Mouse (Mus musculus) midbrain, embryonic 14.5 days (tissue): ENCODE measurements around the gene Prap1. TPM values are rescaled to one million over a fixed set of nuclear protein-coding genes. Genes with fewer than 3 reads are reported as not detected.

Experiments
- ATAC-seq: fragments of 200-750 bp; cut with Nextera tagmentation; 2 replicates; pipeline ENCODE4 v1.8.0; 2017; ENCODE audit warnings: moderate number of reproducible peaks, moderate library complexity; ENCODE audit not compliant: low FRiP score, low TSS enrichment
- DNase-seq: peaks from one replicate; pipeline ENCODE4 v3.0.0-alpha.2; 2015
- H3K27ac ChIP-seq: fragments of 300-500 bp; sonication (generic); replicated peaks from 2 replicates; pipeline ENCODE4 v1.5.1; 2014; ENCODE audit warnings: mild to moderate bottlenecking, low read depth, low read length, moderate library complexity
- H3K27me3 ChIP-seq: fragments of 300-500 bp; sonication (generic); 2 replicates; pipeline ENCODE4 v1.6.1; 2014; ENCODE audit warnings: low read length, control low read depth, mixed read lengths; ENCODE audit not compliant: control insufficient read depth, insufficient read depth
- H3K36me3 ChIP-seq: fragments of 300-500 bp; sonication (generic); 2 replicates; pipeline ENCODE4 v1.6.1; 2014; ENCODE audit warnings: low read length, control low read depth; ENCODE audit not compliant: control insufficient read depth, insufficient read depth
- H3K4me1 ChIP-seq: fragments of 300-500 bp; sonication (generic); 2 replicates; pipeline ENCODE4 v1.6.1; 2014; ENCODE audit warnings: mild to moderate bottlenecking, antibody characterized with exemption, low read length, control low read depth; ENCODE audit not compliant: control insufficient read depth, insufficient read depth
- H3K4me2 ChIP-seq: fragments of 300-500 bp; sonication (generic); 2 replicates; pipeline ENCODE4 v1.6.1; 2014; ENCODE audit warnings: mild to moderate bottlenecking, low read length, moderate library complexity
- H3K4me3 ChIP-seq: fragments of 300-500 bp; sonication (generic); replicated peaks from 2 replicates; pipeline ENCODE4 v1.5.1; 2014; ENCODE audit warnings: low read depth, low read length
- H3K9ac ChIP-seq: fragments of 300-500 bp; sonication (generic); replicated peaks from 2 replicates; pipeline ENCODE4 v1.6.1; 2014; ENCODE audit warnings: mild to moderate bottlenecking, low read length, moderate library complexity
- H3K9me3 ChIP-seq: fragments of 300-500 bp; sonication (generic); 2 replicates; pipeline ENCODE4 v1.6.1; 2016; ENCODE audit warnings: low read length, control low read depth, mixed read lengths; ENCODE audit not compliant: control insufficient read depth
- WGBS: fragments of 180-500 bp; shearing (Covaris S2); extraction: QIAGEN DNeasy Blood & Tissue Kit; methylation state at CpG from one replicate; pipeline ENCODE4 v1.1.7; 2014; 5-methylcytosine and 5-hydroxymethylcytosine counted together
- polyA plus RNA-seq: library from polyadenylated mRNA; unstranded; fragments of >200 nt; fragmentation: Nextera tagmentation; extraction: Ambion mirVana; gene quantifications from 2 replicates; pipeline ENCODE4 v1.2.1, GENCODE M21; 2014

The Prap1 gene
- polyA plus RNA-seq, 1 experiment from 2014 or later = not detected

- peak overlapping the region; percentile 65; the same call in 1 of the 2 replicates for H3K4me2 ChIP-seq
- no peaks in the 10 kb centered on the region for H3K36me3 ChIP-seq
- WGBS = 3% methylated on average over 5 of the region's 5 CpGs
- H3K9ac ChIP-seq = no peak overlapping the region
- no peak overlapping the region for H3K4me3 ChIP-seq
- H3K27ac ChIP-seq = no peak overlapping the region
- peaks cover 18% of the 10 kb centered on the region for H3K4me1 ChIP-seq
- DNase-seq (peak; percentile 89), ATAC-seq (no peak)
- H3K9me3 ChIP-seq = no peaks in the 10 kb centered on the region
- H3K27me3 ChIP-seq = no peaks in the 10 kb centered on the region
Measured at GRCm38 (mm10) chr7:140078711-140079110, 14.5 kb upstream of the Prap1 start.

- H3K36me3 ChIP-seq = no peaks in the 10 kb centered on the region
- peak overlapping the region; percentile 54 for H3K4me3 ChIP-seq
- peak; percentile 85 for ATAC-seq
- H3K9me3 ChIP-seq = no peaks in the 10 kb centered on the region
- H3K4me2 ChIP-seq = peak overlapping the region; percentile 65
- peak overlapping the region; percentile 71 for H3K9ac ChIP-seq
- WGBS = 3% methylated on average over 24 of the region's 24 CpGs
- peak; percentile 97 for DNase-seq
- peaks cover 18% of the 10 kb centered on the region for H3K4me1 ChIP-seq
- H3K27me3 ChIP-seq = no peaks in the 10 kb centered on the region
- H3K27ac ChIP-seq = peak overlapping the region; percentile 91
Measured at GRCm38 (mm10) chr7:140080503-140081156, 12.6 kb upstream of the Prap1 start.

- H3K36me3 ChIP-seq = no peaks in the 10 kb centered on the region
- H3K27ac ChIP-seq = peak overlapping the region; percentile 91
- WGBS = 8% methylated on average over 20 of the region's 20 CpGs
- H3K9me3 ChIP-seq = no peaks in the 10 kb centered on the region
- peak overlapping the region; percentile 65 for H3K4me2 ChIP-seq
- H3K9ac ChIP-seq = peak overlapping the region; percentile 71
- DNase-seq (no peak), ATAC-seq (peak; percentile 19; the same call in 1 of the 2 replicates)
- H3K4me3 ChIP-seq = peak overlapping the region; percentile 54
- H3K27me3 ChIP-seq = no peaks in the 10 kb centered on the region
- H3K4me1 ChIP-seq = peaks cover 18% of the 10 kb centered on the region
Measured at GRCm38 (mm10) chr7:140081408-140082241, 11.6 kb upstream of the Prap1 start.

GRCm38 (mm10) chr7:140082242-140082678 lies 10.9 kb upstream of the Prap1 start, which contains the start of gene Caly:
TSS of gene Caly (minus strand) at chr7:140082548.
- Histone ChIP-seq H3K36me3 (no peaks in the 10 kb centered on the region), H3K4me1 (peaks cover 18% of the 10 kb centered on the region), H3K9me3 (no peaks in the 10 kb centered on the region), H3K9ac (peak within 1 kb of the TSS; percentile 71), H3K4me3 (peak within 1 kb of the TSS; percentile 54), H3K27ac (peak within 1 kb of the TSS; percentile 91), H3K4me2 (peak within 1 kb of the TSS; percentile 65), H3K27me3 (no peaks in the 10 kb centered on the region)
- WGBS = 3% methylated on average over 18 of the region's 18 CpGs
- DNase-seq = peak; percentile 96
- ATAC-seq = peak; percentile 86

GRCm38 (mm10) chr7:140090601-140091000 lies 2.6 kb upstream of the Prap1 start:
- H3K9ac ChIP-seq = no peak overlapping the region
- ATAC-seq (no peak), DNase-seq (no peak)
- H3K4me2 ChIP-seq = no peak overlapping the region
- no peak overlapping the region for H3K4me3 ChIP-seq
- WGBS = 66% methylated on average over 10 of the region's 10 CpGs
- H3K27ac ChIP-seq = no peak overlapping the region
- no peaks in the 10 kb centered on the region for H3K9me3 ChIP-seq
- no peaks in the 10 kb centered on the region for H3K4me1 ChIP-seq
- no peaks in the 10 kb centered on the region for H3K36me3 ChIP-seq
- H3K27me3 ChIP-seq = no peaks in the 10 kb centered on the region

- Histone ChIP-seq H3K4me3 (no peak overlapping the region), H3K27ac (no peak overlapping the region), H3K36me3 (no peaks in the 10 kb centered on the region), H3K9me3 (no peaks in the 10 kb centered on the region), H3K4me2 (no peak overlapping the region), H3K4me1 (no peaks in the 10 kb centered on the region), H3K9ac (no peak overlapping the region), H3K27me3 (no peaks in the 10 kb centered on the region)
- WGBS = 67% methylated on average over 5 of the region's 5 CpGs
- no peak for DNase-seq
- ATAC-seq = no peak
Measured at GRCm38 (mm10) chr7:140094954-140095353, 1.8 kb downstream of the Prap1 start.

- no peak for ATAC-seq
- H3K27ac ChIP-seq = no peak overlapping the region
- no peaks in the 10 kb centered on the region for H3K36me3 ChIP-seq
- no peak overlapping the region for H3K4me2 ChIP-seq
- no peaks in the 10 kb centered on the region for H3K9me3 ChIP-seq
- H3K4me1 ChIP-seq = no peaks in the 10 kb centered on the region
- DNase-seq = no peak
- WGBS = 75% methylated on average over 1 of the region's 1 CpGs
- H3K27me3 ChIP-seq = no peaks in the 10 kb centered on the region
- H3K4me3 ChIP-seq = no peak overlapping the region
- no peak overlapping the region for H3K9ac ChIP-seq
Measured at GRCm38 (mm10) chr7:140095556-140095955, 2.4 kb downstream of the Prap1 start.

- Histone ChIP-seq H3K9me3 (no peaks in the 10 kb centered on the region), H3K27me3 (no peaks in the 10 kb centered on the region), H3K4me3 (no peak overlapping the region), H3K27ac (no peak overlapping the region), H3K9ac (no peak overlapping the region), H3K4me1 (no peaks in the 10 kb centered on the region), H3K4me2 (no peak overlapping the region), H3K36me3 (no peaks in the 10 kb centered on the region)
- DNase-seq (no peak), ATAC-seq (no peak)
Measured at GRCm38 (mm10) chr7:140096055-140096454, 2.9 kb downstream of the Prap1 start.
